Mouse (Mus musculus) heart, postnatal 0 days (tissue): Measurements from ENCODE around the gene Tmem86b. TPM values are rescaled to one million over a fixed set of nuclear protein-coding genes. Genes with fewer than 3 reads are reported as not detected.

Experiments
- ATAC-seq: fragments of 200-750 bp; cut with Nextera tagmentation; 2 replicates; pipeline ENCODE4 v1.8.0; 2017; ENCODE audit warnings: low read depth, moderate number of reproducible peaks, moderate library complexity; ENCODE audit not compliant: insufficient read depth
- DNase-seq: peaks from one replicate; pipeline ENCODE4 v3.0.0-alpha.2; 2016; ENCODE audit warnings: low spot score
- H3K27ac ChIP-seq: fragments of 300-500 bp; sonication (generic); 2 replicates; pipeline ENCODE4 v1.5.1; 2014; ENCODE audit warnings: low read depth, mild to moderate bottlenecking
- H3K27me3 ChIP-seq: fragments of 300-500 bp; sonication (generic); 2 replicates; pipeline ENCODE4 v1.6.1; 2014; ENCODE audit warnings: low read length, mixed read lengths; ENCODE audit not compliant: control insufficient read depth, insufficient read depth
- H3K36me3 ChIP-seq: fragments of 300-500 bp; sonication (generic); replicated peaks from 2 replicates; pipeline ENCODE4 v1.6.1; 2014; ENCODE audit warnings: low read length, mixed read lengths; ENCODE audit not compliant: control insufficient read depth, insufficient read depth
- H3K4me1 ChIP-seq: fragments of 300-500 bp; sonication (generic); 2 replicates; pipeline ENCODE4 v1.6.1; 2014; ENCODE audit warnings: antibody characterized with exemption; ENCODE audit not compliant: control insufficient read depth, insufficient read depth
- H3K4me2 ChIP-seq: fragments of 300-500 bp; sonication (generic); 2 replicates; pipeline ENCODE4 v1.6.1; 2014; ENCODE audit warnings: low read depth, mild to moderate bottlenecking, low read length, moderate library complexity
- H3K4me3 ChIP-seq: fragments of 300-500 bp; sonication (generic); 2 replicates; pipeline ENCODE4 v1.5.1; 2014; ENCODE audit warnings: low read depth, low read length
- H3K9ac ChIP-seq: fragments of 300-500 bp; sonication (generic); replicated peaks from 2 replicates; pipeline ENCODE4 v1.6.1; 2014; ENCODE audit warnings: low read depth, low read length, mixed read lengths
- H3K9me3 ChIP-seq: fragments of 300-500 bp; sonication (generic); replicated peaks from 2 replicates; pipeline ENCODE4 v1.6.1; 2016; ENCODE audit warnings: low read length; ENCODE audit not compliant: control insufficient read depth
- CTCF ChIP-seq: IDR thresholded peaks from 2 replicates; pipeline ENCODE4 v1.5.1; 2016; ENCODE audit warnings: antibody characterized with exemption, control low read depth, low read depth
- EP300 ChIP-seq: IDR thresholded peaks from 2 replicates; pipeline ENCODE4 v1.6.1; 2016; ENCODE audit warnings: antibody characterized with exemption, low read depth
- WGBS: fragments of 180-500 bp; shearing (Covaris S2); extraction: QIAGEN DNeasy Blood & Tissue Kit; methylation state at CpG from one replicate; pipeline ENCODE4 v1.1.7; 2014; 5-methylcytosine and 5-hydroxymethylcytosine counted together
- polyA plus RNA-seq: library from polyadenylated mRNA; unstranded; fragments of >200 nt; fragmentation: Nextera tagmentation; extraction: Ambion mirVana; gene quantifications from 2 replicates; pipeline ENCODE4 v1.2.1, GENCODE M21; 2015
- total RNA-seq: library from RNA; depleted of rRNA; stranded (reverse); fragments of >200 nt; gene quantifications from 2 replicates; pipeline ENCODE4 v1.2.3, GENCODE M21; 2014; ENCODE audit warnings: low replicate concordance

Tmem86b gene
- total and polyA plus RNA-seq, 2 experiments from 2014 or later = 0.82 to 4.8 TPM

DNA sequence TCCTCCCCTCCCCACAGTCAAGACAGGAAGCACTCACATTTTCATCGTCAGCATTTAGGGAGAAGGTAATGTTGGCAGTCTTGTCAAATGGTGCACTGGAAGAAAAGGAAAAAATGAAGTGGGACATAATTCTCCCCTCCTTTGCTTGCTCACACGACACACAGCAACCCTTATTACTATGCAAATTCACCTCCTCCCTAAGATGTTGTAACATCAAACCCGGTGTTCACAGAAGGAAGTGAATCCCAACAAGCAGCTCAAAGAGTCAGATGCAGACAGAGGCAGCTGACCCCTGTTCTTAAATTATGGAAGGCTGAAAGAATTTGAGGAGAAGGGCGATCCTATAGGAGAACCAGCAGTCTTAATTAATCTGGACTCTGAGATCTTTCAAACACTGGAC is 5.0 kb upstream of the Tmem86b start:
- WGBS = 80% methylated on average over 4 of the region's 4 CpGs

DNA sequence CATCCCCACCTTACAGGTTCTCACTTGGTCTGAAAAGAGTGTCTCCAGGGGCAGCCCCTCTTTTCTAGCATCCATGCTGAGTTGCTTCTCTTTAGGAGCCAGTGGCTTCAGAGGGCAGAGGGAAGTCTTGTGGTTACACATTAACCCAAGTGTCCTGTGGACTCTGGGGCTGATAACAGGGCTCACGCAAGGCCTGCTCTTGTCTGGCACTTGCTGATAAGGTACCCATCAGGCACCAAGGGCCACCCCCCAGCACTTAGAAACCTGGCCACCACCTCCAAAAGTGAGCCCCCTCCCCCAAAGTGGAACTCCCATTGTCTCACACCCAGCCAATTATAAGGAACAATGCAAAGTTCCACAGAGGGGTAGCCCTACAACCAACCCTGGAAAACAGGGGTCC is 1.0 kb downstream of the Tmem86b start:
- Histone ChIP-seq H3K36me3 (peaks cover 57% of the 10 kb centered on the region), H3K4me1 (no peaks in the 10 kb centered on the region), H3K4me2 (no peak overlapping the region), H3K27me3 (no peaks in the 10 kb centered on the region), H3K9ac (no peak overlapping the region), H3K9me3 (no peaks in the 10 kb centered on the region), H3K27ac (no peak overlapping the region), H3K4me3 (no peak overlapping the region)
- no peak for TF ChIP-seq CTCF
- TF ChIP-seq EP300 = no peak
- WGBS = 50% methylated on average over 1 of the region's 1 CpGs
- DNase-seq = no peak
- ATAC-seq = no peak

More for the DNA sequence above, 5.0 kb upstream of the Tmem86b start:
- no peak overlapping the region for H3K27ac ChIP-seq
- ATAC-seq = no peak
- H3K9me3 ChIP-seq = no peaks in the 10 kb centered on the region
- no peak for DNase-seq
- H3K36me3 ChIP-seq = peaks cover 83% of the 10 kb centered on the region
- H3K4me3 ChIP-seq = no peak overlapping the region
- H3K27me3 ChIP-seq = no peaks in the 10 kb centered on the region
- H3K9ac ChIP-seq = no peak overlapping the region
- H3K4me2 ChIP-seq = no peak overlapping the region
- TF ChIP-seq EP300 (no peak), CTCF (no peak)
- no peaks in the 10 kb centered on the region for H3K4me1 ChIP-seq

DNA sequence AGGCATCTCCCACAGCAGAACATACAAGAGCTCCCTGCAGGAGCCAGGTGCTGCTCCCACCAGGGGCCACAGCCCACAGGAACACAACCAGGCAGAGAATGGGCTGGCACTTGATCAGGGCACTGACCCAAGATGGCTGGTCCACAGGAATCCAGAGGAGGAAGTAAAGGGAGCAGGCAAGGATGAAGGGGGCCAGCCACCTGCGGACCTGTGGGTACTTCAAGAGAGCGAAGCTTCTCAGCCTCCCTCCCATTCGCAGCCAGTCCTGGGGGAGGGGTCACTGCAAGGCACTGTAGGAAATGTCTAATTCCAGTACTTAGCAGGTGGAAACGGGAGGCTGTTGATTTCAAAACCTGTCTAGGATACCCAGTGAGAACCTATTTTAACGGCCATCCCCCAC is 1.6 kb downstream of the Tmem86b start:
- Histone ChIP-seq H3K27me3 (no peaks in the 10 kb centered on the region), H3K9me3 (no peaks in the 10 kb centered on the region), H3K36me3 (peaks cover 52% of the 10 kb centered on the region), H3K4me2 (no peak overlapping the region), H3K4me3 (no peak overlapping the region), H3K27ac (no peak overlapping the region), H3K9ac (no peak overlapping the region), H3K4me1 (no peaks in the 10 kb centered on the region)
- TF ChIP-seq EP300 (no peak), CTCF (no peak)
- 89% methylated on average over 5 of the region's 5 CpGs for WGBS
- no peak for ATAC-seq
- no peak for DNase-seq

DNA sequence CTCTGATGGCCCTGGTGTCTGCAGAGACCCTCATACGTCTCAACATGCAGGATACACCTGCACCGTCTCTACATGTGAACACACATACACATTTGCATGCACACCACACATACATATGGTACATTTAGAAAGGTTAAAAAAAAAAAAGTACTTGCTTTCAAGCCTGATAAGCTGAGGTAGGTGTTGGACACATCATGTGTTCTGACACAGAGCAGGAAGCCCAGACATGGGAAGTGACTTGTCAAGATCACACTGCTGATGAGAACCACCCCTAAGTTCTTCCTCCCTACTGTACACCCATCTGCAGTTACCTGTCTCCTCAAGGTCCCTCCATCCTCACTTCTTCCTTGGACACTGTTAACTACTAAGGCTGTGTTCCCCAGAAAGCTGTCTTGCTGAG is 5.3 kb downstream of the Tmem86b start:
- DNase-seq = no peak
- no peaks in the 10 kb centered on the region for H3K27me3 ChIP-seq
- no peak overlapping the region for H3K4me2 ChIP-seq
- H3K4me3 ChIP-seq = no peak overlapping the region
- no peak for TF ChIP-seq EP300
- no peak for TF ChIP-seq CTCF
- no peaks in the 10 kb centered on the region for H3K4me1 ChIP-seq
- no peak overlapping the region for H3K9ac ChIP-seq
- no peaks in the 10 kb centered on the region for H3K9me3 ChIP-seq
- WGBS = 82% methylated on average over 2 of the region's 2 CpGs
- no peak overlapping the region for H3K27ac ChIP-seq
- no peak for ATAC-seq
- H3K36me3 ChIP-seq = peaks cover 17% of the 10 kb centered on the region

DNA sequence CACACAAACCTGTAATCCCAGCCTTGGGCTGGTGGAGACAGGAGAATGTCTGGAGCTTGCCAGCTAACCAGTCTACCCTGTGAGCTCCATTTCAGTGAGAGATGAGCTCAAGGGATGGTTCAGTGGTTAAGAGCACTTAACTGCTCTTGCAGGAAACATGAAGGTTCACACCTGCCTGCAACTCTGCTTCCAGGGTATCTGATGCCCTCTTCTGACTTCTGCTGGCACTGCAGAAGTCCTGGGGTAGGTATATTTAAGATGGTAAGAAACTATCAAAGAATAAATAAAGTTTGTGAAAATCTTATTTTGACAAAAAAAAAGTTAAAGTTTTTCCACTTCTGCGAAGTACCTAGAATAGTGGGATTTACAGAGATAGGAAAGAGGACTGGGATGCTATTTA is 6.9 kb downstream of the Tmem86b start:
- DNase-seq = no peak
- Histone ChIP-seq H3K9ac (no peak overlapping the region), H3K27ac (no peak overlapping the region), H3K4me2 (no peak overlapping the region), H3K27me3 (no peaks in the 10 kb centered on the region), H3K4me3 (no peak overlapping the region), H3K4me1 (no peaks in the 10 kb centered on the region), H3K9me3 (no peaks in the 10 kb centered on the region), H3K36me3 (peaks cover 9% of the 10 kb centered on the region; the same call in 1 of the 2 replicates)
- WGBS = 34% methylated on average over 1 of the region's 1 CpGs
- TF ChIP-seq CTCF = no peak
- TF ChIP-seq EP300 = no peak
- no peak for ATAC-seq

DNA sequence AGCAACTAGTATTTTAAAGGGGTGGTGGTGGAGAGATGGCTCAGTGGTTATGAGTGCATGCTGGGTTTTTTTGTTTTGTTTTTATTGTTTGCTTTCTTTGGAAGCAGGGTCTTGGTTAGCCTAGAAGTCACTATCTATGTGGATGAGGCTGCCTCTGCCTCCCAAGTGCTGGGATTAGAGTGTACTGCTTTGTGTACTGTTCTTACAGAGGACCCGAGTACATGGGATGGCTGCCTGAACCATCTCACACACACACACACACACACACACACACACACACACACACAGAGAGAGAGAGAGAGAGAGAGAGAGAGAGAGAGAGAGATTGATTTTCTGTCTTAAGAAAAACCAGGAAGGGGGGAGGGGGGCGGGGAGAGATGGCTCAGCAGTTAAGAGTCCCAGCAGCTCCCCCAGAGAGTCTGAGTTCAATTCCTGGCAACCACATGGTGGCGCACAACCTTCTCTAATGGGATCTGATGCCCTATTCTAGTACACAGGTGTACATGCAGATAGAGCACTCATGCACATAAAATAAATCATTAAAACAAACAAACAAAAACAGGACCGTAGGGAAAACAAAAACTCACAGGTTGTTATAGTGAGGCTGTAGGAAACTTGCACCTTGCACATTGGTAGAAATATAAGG is 7.6 kb downstream of the Tmem86b start:
- WGBS = 22% methylated on average over 4 of the region's 4 CpGs
- DNase-seq = no peak

More for the DNA sequence above, 7.6 kb downstream of the Tmem86b start:
- H3K9me3 ChIP-seq = no peaks in the 10 kb centered on the region
- no peak overlapping the region for H3K4me2 ChIP-seq
- H3K27ac ChIP-seq = no peak overlapping the region
- H3K4me3 ChIP-seq = no peak overlapping the region
- TF ChIP-seq EP300 = no peak
- peak; percentile 51 for TF ChIP-seq CTCF
- H3K4me1 ChIP-seq = no peaks in the 10 kb centered on the region
- H3K27me3 ChIP-seq = no peaks in the 10 kb centered on the region
- no peak overlapping the region for H3K9ac ChIP-seq
- peaks cover 4% of the 10 kb centered on the region; the same call in 1 of the 2 replicates for H3K36me3 ChIP-seq
- ATAC-seq = no peak
